Mouse (Mus musculus) embryonic fibroblast, embryonic 13.5 days (primary cell): ENCODE measurements at regions not wholly inside any gene's neighbourhood (a gene's known extent, or its start where the extent isn't known, plus 50 kb on each side); places are given as distances from the start of the nearest gene placed in this dataset.

Source experiments
- H3K27ac ChIP-seq: 2 replicates; pipeline ENCODE4 v1.5.1; 2012; ENCODE audit warnings: low read length, control low read depth, inconsistent platforms; ENCODE audit not compliant: insufficient read depth
- H3K4me1 ChIP-seq: 2 replicates; pipeline ENCODE4 v1.6.1; 2011; ENCODE audit warnings: low read length; ENCODE audit not compliant: control insufficient read depth, insufficient read depth
- H3K4me3 ChIP-seq: 2 replicates; pipeline ENCODE4 v1.5.1; 2011; ENCODE audit warnings: mild to moderate bottlenecking, control low read depth, low read length; ENCODE audit not compliant: insufficient read depth
- CTCF ChIP-seq: IDR thresholded peaks from 2 replicates; pipeline ENCODE4 v1.5.1; 2011; ENCODE audit warnings: mild to moderate bottlenecking, control low read depth, low read length, moderate library complexity, borderline replicate concordance; ENCODE audit not compliant: insufficient read depth
- POLR2A ChIP-seq: IDR thresholded peaks from 2 replicates; pipeline ENCODE4 v1.6.1; 2011; ENCODE audit warnings: low read depth, mild to moderate bottlenecking, control low read depth, low read length, moderate library complexity

DNA sequence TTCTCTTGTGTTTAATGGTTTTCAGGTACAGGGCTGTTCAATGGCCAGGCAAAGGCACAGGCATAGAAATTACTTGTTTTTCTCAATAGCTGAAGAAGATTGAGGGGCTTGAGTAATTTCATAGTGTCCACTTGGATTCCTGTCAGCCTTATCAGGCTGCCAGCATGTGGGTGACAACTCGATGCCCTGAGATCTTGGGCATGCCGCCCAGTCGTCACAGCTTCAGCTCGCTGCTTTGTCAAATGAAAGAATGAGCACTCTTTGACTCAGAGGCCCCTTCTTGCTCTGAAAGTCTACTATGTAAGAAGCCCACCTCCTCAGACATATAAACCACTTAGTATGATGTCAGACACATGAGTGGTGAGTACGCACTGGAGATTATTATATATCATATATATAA is 272.6 kb downstream of the Rwdd3 start:
- Histone ChIP-seq H3K4me3 (no peak overlapping the region), H3K4me1 (peaks cover 2% of the 10 kb centered on the region), H3K27ac (peak overlapping the region; percentile 40; the same call in 1 of the 2 replicates)
- TF ChIP-seq POLR2A (no peak), CTCF (no peak)

GRCm38 (mm10) chr3:120898258-120898657 is 273.2 kb downstream of the Rwdd3 start:
- Histone ChIP-seq H3K4me1 (peaks cover 2% of the 10 kb centered on the region), H3K4me3 (no peak overlapping the region), H3K27ac (peak overlapping the region; percentile 88)
- TF ChIP-seq CTCF = no peak
- no peak; the same call in 1 of the 2 replicates for TF ChIP-seq POLR2A

DNA sequence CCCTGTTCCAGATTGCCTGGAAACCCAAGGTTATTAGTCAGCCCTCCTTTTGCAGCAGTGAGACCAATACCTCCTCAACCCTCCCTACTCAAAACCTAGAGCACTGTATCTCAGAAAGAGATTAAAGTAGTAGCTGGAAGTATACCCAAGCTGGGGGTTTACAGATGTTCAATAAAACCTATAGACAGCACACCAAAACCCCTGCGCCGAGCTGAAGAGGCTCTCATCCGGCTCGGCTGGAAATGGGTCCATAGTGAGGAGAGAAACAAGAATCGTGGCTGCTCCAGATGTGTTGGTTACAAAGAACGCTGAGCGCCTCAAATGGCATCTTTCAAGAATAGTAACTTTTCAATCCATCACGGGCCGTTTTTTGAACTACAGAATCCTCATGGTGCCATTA is 273.7 kb downstream of the Rwdd3 start:
- H3K27ac ChIP-seq = peak overlapping the region; percentile 72
- peaks cover 2% of the 10 kb centered on the region for H3K4me1 ChIP-seq
- no peak overlapping the region for H3K4me3 ChIP-seq
- TF ChIP-seq CTCF (no peak), POLR2A (no peak)

- no peak for TF ChIP-seq CTCF
- TF ChIP-seq POLR2A = no peak
- Histone ChIP-seq H3K4me1 (peaks cover 2% of the 10 kb centered on the region), H3K4me3 (no peak overlapping the region), H3K27ac (peak overlapping the region; percentile 72)
Observed at GRCm38 (mm10) chr3:120897221-120897620, 274.3 kb downstream of the Rwdd3 start.

- Histone ChIP-seq H3K27ac (no peak overlapping the region), H3K4me1 (no peaks in the 10 kb centered on the region), H3K4me3 (no peak overlapping the region)
- TF ChIP-seq CTCF = no peak
Observed at GRCm38 (mm10) chr3:120886063-120886841, 285.2 kb downstream of the Rwdd3 start.

DNA sequence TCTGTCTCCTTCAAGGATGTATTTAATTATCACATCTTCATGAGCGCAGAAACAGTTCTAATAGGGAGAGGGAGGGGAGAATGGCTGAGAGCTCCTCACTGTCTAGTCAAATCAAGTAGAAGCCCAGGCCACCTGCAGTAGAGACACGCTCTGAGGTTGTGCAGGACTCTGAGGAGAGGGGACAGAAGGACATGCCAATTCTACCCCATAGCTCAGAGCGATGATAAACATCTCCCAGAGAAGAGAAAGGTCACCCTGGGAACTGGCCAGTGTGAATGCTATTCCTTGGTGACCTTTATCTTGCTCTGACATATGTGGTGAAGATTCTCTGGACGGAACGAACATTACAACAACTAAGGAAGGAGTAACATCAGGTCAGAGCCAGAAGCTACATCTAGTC is 286.1 kb downstream of the Rwdd3 start:
- Histone ChIP-seq H3K4me3 (no peak overlapping the region), H3K27ac (no peak overlapping the region)
- TF ChIP-seq CTCF = no peak
- TF ChIP-seq POLR2A = no peak

GRCm38 (mm10) chr3:120884189-120884588 is 287.3 kb downstream of the Rwdd3 start:
- H3K4me3 ChIP-seq = no peak overlapping the region
- H3K4me1 ChIP-seq = no peaks in the 10 kb centered on the region
- TF ChIP-seq CTCF (no peak), POLR2A (no peak)
- H3K27ac ChIP-seq = no peak overlapping the region

More for the DNA sequence above, 286.1 kb downstream of the Rwdd3 start:
- no peaks in the 10 kb centered on the region for H3K4me1 ChIP-seq

GRCm38 (mm10) chr3:120883650-120884049 is 287.8 kb downstream of the Rwdd3 start:
- TF ChIP-seq CTCF (no peak), POLR2A (no peak)
- Histone ChIP-seq H3K27ac (no peak overlapping the region), H3K4me1 (no peaks in the 10 kb centered on the region), H3K4me3 (no peak overlapping the region)

- H3K27ac ChIP-seq = no peak overlapping the region
- no peaks in the 10 kb centered on the region for H3K4me1 ChIP-seq
- TF ChIP-seq POLR2A = no peak
- no peak for TF ChIP-seq CTCF
- H3K4me3 ChIP-seq = no peak overlapping the region
Observed at GRCm38 (mm10) chr3:120879409-120879808, 292.1 kb downstream of the Rwdd3 start.

DNA sequence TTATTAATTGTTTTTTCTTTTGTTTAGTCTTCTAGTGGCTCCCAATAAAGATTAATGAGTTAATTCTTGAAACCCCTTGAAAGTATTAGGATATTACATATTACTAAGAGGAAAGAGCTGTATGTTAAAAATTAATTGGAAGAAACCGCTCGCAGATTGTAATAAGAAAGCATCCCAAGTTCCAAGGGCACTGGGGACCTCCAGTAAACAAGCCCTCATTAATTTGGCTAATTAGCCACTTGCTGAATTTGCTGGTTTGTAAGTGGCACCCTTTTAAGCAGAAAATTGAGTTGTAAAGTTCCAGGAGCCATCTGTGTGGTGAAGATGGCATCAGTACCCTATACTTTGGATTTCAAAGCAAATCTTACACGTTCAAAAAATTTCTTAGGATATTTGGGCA is 295.8 kb downstream of the Rwdd3 start:
- no peak overlapping the region for H3K27ac ChIP-seq
- TF ChIP-seq CTCF = no peak
- TF ChIP-seq POLR2A = no peak

GRCm38 (mm10) chr3:120865036-120865435 is 306.5 kb downstream of the Rwdd3 start:
- Histone ChIP-seq H3K27ac (no peak overlapping the region), H3K4me3 (no peak overlapping the region), H3K4me1 (no peaks in the 10 kb centered on the region)
- TF ChIP-seq CTCF (no peak), POLR2A (no peak)

More for the DNA sequence above, 295.8 kb downstream of the Rwdd3 start:
- no peak overlapping the region for H3K4me3 ChIP-seq
- H3K4me1 ChIP-seq = no peaks in the 10 kb centered on the region
